Mouse (Mus musculus): ENCODE data around the gene Hlcs. TPM values are rescaled to one million over a fixed set of nuclear protein-coding genes. Genes with fewer than 3 reads are reported as not detected.

The Hlcs gene
- polyA plus RNA-seq, 1 experiment: 7.5 TPM

GRCm38 (mm10) chr16:94230499-94230898 lies 82.9 kb downstream of the Hlcs start:
- 41% methylated on average over 4 of the region's 4 CpGs for WGBS
- Histone ChIP-seq H3K4me3 (replicated peaks; ENCODE audit: control insufficient read depth, low read depth, low read length) (no peak overlapping the region), H3K27ac (ENCODE audit: control insufficient read depth, insufficient read depth, low read depth, low read length, poor library complexity) (no peak overlapping the region), H3K4me1 (ENCODE audit: control insufficient read depth, insufficient read depth, low read length) (peaks cover 1% of the 10 kb centered on the region; the same call in 1 of the 2 replicates)
- TF ChIP-seq CTCF (IDR thresholded peaks at IDR 0.05; ENCODE audit: control insufficient read depth, insufficient read depth, low read length): no peak
- no peak for TF ChIP-seq POLR2A (IDR thresholded peaks at IDR 0.05; ENCODE audit: borderline replicate concordance, control insufficient read depth, low read depth, low read length)

- 0 out of 2 replicates have a peak, but pooled peaks have one; percentile 35 for TF ChIP-seq CTCF (IDR thresholded peaks at IDR 0.05; ENCODE audit: control insufficient read depth, insufficient read depth, low read length)
- TF ChIP-seq POLR2A (IDR thresholded peaks at IDR 0.05; ENCODE audit: borderline replicate concordance, control insufficient read depth, low read depth, low read length): no peak
- Histone ChIP-seq H3K4me1 (ENCODE audit: control insufficient read depth, insufficient read depth, low read length) (peaks cover 1% of the 10 kb centered on the region; the same call in 1 of the 2 replicates), H3K4me3 (replicated peaks; ENCODE audit: control insufficient read depth, low read depth, low read length) (no peak overlapping the region), H3K27ac (ENCODE audit: control insufficient read depth, insufficient read depth, low read depth, low read length, poor library complexity) (no peak overlapping the region)
- WGBS: 93% methylated on average over 7 of the region's 7 CpGs
These were observed 83.5 kb downstream of the Hlcs start for GRCm38 (mm10) chr16:94229890-94230289.

GRCm38 (mm10) chr16:94228858-94229555 lies 84.4 kb downstream of the Hlcs start:
- Histone ChIP-seq H3K27ac (ENCODE audit: control insufficient read depth, insufficient read depth, low read depth, low read length, poor library complexity) (no peak overlapping the region), H3K4me3 (replicated peaks; ENCODE audit: control insufficient read depth, low read depth, low read length) (no peak overlapping the region), H3K4me1 (ENCODE audit: control insufficient read depth, insufficient read depth, low read length) (no peaks in the 10 kb centered on the region; the same call in 1 of the 2 replicates)
- 90% methylated on average over 18 of the region's 18 CpGs for WGBS
- no peak for TF ChIP-seq CTCF (IDR thresholded peaks at IDR 0.05; ENCODE audit: control insufficient read depth, insufficient read depth, low read length)

GRCm38 (mm10) chr16:94227328-94228018 lies 85.9 kb downstream of the Hlcs start:
- Histone ChIP-seq H3K4me1 (ENCODE audit: control insufficient read depth, insufficient read depth, low read length) (peaks cover 3% of the 10 kb centered on the region; the same call in 1 of the 2 replicates), H3K27ac (ENCODE audit: control insufficient read depth, insufficient read depth, low read depth, low read length, poor library complexity) (no peak overlapping the region)
- 86% methylated on average over 18 of the region's 18 CpGs for WGBS

GRCm38 (mm10) chr16:94223363-94223720 lies 90.0 kb downstream of the Hlcs start:
- WGBS: 19% methylated on average over 8 of the region's 8 CpGs
- Histone ChIP-seq H3K27ac (ENCODE audit: control insufficient read depth, insufficient read depth, low read depth, low read length, poor library complexity) (peak overlapping the region; percentile 82), H3K4me3 (replicated peaks; ENCODE audit: control insufficient read depth, low read depth, low read length) (peak overlapping the region; percentile 56), H3K4me1 (ENCODE audit: control insufficient read depth, insufficient read depth, low read length) (peaks cover 3% of the 10 kb centered on the region; the same call in 1 of the 2 replicates)
- no peak for TF ChIP-seq CTCF (IDR thresholded peaks at IDR 0.05; ENCODE audit: control insufficient read depth, insufficient read depth, low read length)
- no peak for TF ChIP-seq POLR2A (IDR thresholded peaks at IDR 0.05; ENCODE audit: borderline replicate concordance, control insufficient read depth, low read depth, low read length)

More at GRCm38 (mm10) chr16:94227328-94228018, 85.9 kb downstream of the Hlcs start:
- TF ChIP-seq CTCF (IDR thresholded peaks at IDR 0.05; ENCODE audit: control insufficient read depth, insufficient read depth, low read length) (no peak), POLR2A (IDR thresholded peaks at IDR 0.05; ENCODE audit: borderline replicate concordance, control insufficient read depth, low read depth, low read length) (no peak)
- no peak overlapping the region for H3K4me3 ChIP-seq (replicated peaks; ENCODE audit: control insufficient read depth, low read depth, low read length)

- TF ChIP-seq CTCF (IDR thresholded peaks at IDR 0.05; ENCODE audit: control insufficient read depth, insufficient read depth, low read length) (no peak), POLR2A (IDR thresholded peaks at IDR 0.05; ENCODE audit: borderline replicate concordance, control insufficient read depth, low read depth, low read length) (no peak)
- peaks cover 3% of the 10 kb centered on the region; the same call in 1 of the 2 replicates for H3K4me1 ChIP-seq (ENCODE audit: control insufficient read depth, insufficient read depth, low read length)
- peak overlapping the region; percentile 82 for H3K27ac ChIP-seq (ENCODE audit: control insufficient read depth, insufficient read depth, low read depth, low read length, poor library complexity)
- 16% methylated on average over 11 of the region's 11 CpGs for WGBS
- peak overlapping the region; percentile 56 for H3K4me3 ChIP-seq (replicated peaks; ENCODE audit: control insufficient read depth, low read depth, low read length)
These were observed 90.6 kb downstream of the Hlcs start for GRCm38 (mm10) chr16:94222646-94223362.

- Histone ChIP-seq H3K4me3 (replicated peaks; ENCODE audit: control insufficient read depth, low read depth, low read length) (no peak overlapping the region), H3K4me1 (ENCODE audit: control insufficient read depth, insufficient read depth, low read length) (no peaks in the 10 kb centered on the region; the same call in 1 of the 2 replicates), H3K27ac (ENCODE audit: control insufficient read depth, insufficient read depth, low read depth, low read length, poor library complexity) (no peak overlapping the region)
- WGBS: 86% methylated on average over 15 of the region's 15 CpGs
- TF ChIP-seq CTCF (IDR thresholded peaks at IDR 0.05; ENCODE audit: control insufficient read depth, insufficient read depth, low read length) (no peak), POLR2A (IDR thresholded peaks at IDR 0.05; ENCODE audit: borderline replicate concordance, control insufficient read depth, low read depth, low read length) (no peak)
These were observed 102.5 kb downstream of the Hlcs start for GRCm38 (mm10) chr16:94210689-94211357.

Measured in bone marrow, adult 2 months (tissue).